Mouse (Mus musculus) spleen, adult 2 months (tissue): ENCODE results near the gene Nipbl.

Experiments used
- CTCF ChIP-seq: fragments of 200-500 bp; IDR thresholded peaks from 2 replicates; pipeline ENCODE4 v1.5.1; 2011; ENCODE audit warnings: mild to moderate bottlenecking, inconsistent platforms; ENCODE audit not compliant: insufficient read depth, insufficient read length, insufficient replicate concordance; ENCODE audit errors: extremely low read depth
- POLR2A ChIP-seq: fragments of 200-500 bp; IDR thresholded peaks from 2 replicates; pipeline ENCODE4 v1.6.1; 2011; ENCODE audit warnings: low read depth, low read length, inconsistent platforms

DNA sequence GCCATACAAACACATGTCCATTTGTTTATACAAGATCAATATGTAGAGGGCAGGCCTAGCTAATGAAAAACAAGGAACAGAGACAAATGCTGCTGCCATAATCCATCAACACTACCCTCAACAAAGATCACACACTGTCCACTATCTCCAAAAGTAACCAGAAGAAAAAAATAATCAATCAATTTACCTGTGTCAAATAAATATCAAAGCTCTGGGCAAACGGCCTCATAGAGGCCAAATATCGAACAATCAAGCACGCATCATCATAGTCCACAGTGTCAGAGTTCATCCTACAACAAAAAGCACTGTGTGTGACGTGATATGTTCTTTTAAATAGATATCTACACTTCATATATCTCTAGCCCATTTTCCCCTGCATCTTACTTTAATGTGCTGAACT is 120.2 kb downstream of the Nipbl start:
- TF ChIP-seq CTCF (no peak), POLR2A (no peak)
